Mouse (Mus musculus): ENCODE measurements around the gene Ccdc9b. TPM values are rescaled to one million over a fixed set of nuclear protein-coding genes. Genes with fewer than 3 reads are reported as not detected.

Gene Ccdc9b
- 0.90 and 0.96 TPM in 2 replicates for polyA plus RNA-seq (2014; fragmentation: Nextera tagmentation; extraction: Ambion mirVana)

DNA sequence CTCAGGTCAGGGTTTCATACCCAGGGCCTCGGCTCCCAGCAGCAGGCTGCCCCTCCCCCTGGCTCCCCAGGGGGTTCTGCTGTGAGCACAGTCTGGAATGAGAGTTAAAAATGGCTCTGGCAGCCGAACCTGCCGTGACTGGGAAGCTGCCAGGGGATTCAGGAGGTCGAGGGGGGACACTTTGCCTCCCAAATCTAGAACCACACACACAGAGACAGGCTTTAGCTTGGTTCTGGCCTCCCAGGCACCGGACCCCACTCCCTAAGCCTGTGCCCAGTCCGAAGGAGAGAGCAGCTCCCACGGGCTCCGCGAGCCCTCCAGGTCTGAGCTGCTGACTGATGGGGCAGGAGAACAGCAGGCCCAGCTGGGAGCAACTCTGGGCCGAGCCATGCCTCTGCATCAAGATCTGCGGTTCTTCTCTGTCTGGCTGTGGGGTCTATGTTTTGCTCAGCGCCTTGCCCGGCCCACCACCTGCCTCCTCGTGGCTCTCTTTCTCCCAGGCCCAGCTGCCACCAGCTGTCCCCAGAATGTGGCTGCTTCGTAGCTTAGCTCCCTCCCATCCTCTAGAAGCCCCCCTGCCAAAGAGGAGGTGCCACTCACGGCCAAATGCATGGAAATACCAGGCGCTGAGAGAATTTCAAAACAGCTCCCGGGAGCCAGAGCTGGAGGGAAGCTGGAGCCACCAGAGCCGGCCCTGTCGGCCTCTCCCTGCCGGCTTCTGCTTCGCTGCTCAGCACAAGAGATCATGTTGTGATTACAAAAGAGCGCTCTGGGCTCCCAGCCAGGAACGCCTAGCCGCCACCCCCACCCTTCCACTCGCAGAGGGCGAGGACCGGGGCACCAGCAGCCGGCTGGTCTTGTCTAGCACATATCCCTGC lies at the start of gene Ccdc9b:
Gene Ccdc9b, minus strand, starts transcription at position 756 of the 878 bp plus-strand sequence.
- ATAC-seq (ENCODE audit: insufficient read depth, low FRiP score, low TSS enrichment) (peak; percentile 76), DNase-seq (ENCODE audit: low spot score) (peak; percentile 75)
- 0 out of 2 replicates have a peak, but pooled peaks cover 3% of the 10 kb centered on the region for H3K27me3 ChIP-seq (ENCODE audit: control insufficient read depth, insufficient read depth, low read length)
- peak within 1 kb of the TSS; percentile 34 for H3K4me2 ChIP-seq (ENCODE audit: low read depth)
- 7% methylated on average over 29 of the region's 29 CpGs for WGBS
- H3K27ac ChIP-seq (ENCODE audit: low read depth, low read length): peak within 1 kb of the TSS; percentile 85
- H3K36me3 ChIP-seq (ENCODE audit: control insufficient read depth, insufficient read depth, low read length): no peaks in the 10 kb centered on the region
- no peaks in the 10 kb centered on the region for H3K9me3 ChIP-seq (ENCODE audit: control insufficient read depth, low read length)
- peak within 1 kb of the TSS; percentile 12; the same call in 1 of the 2 replicates for H3K4me3 ChIP-seq (ENCODE audit: low read depth, low read length)
- H3K4me1 ChIP-seq (ENCODE audit: control insufficient read depth, insufficient read depth, low read length): peaks cover 19% of the 10 kb centered on the region
- peak within 1 kb of the TSS; percentile 59 for H3K9ac ChIP-seq (ENCODE audit: low read length)

DNA sequence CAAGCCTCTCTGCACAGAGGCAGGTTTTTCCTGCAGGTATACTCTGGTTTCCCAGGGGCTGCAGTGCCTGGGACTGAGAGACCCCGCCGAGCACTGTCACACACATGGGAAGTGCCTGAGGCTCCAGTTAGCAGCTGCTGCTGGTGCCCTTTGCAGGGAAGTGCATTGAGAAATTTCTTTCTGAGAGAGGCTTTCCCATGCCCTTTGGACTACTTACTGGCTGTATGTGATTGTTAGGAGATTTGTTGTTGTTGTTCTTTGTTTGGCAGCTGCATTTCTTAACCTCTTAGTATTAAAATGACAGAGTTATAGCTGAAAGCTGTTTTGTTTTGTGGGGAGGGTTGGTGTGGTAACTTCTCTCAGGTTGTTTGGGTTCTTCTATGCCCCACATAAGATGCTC lies 48.4 kb upstream of the Ccdc9b start:
- H3K4me2 ChIP-seq (ENCODE audit: low read depth): no peak overlapping the region
- ATAC-seq (ENCODE audit: insufficient read depth, low FRiP score, low TSS enrichment): no peak
- H3K4me3 ChIP-seq (ENCODE audit: low read depth, low read length): no peak overlapping the region
- H3K36me3 ChIP-seq (ENCODE audit: control insufficient read depth, insufficient read depth, low read length): no peaks in the 10 kb centered on the region
- no peak overlapping the region for H3K9ac ChIP-seq (ENCODE audit: low read length)
- H3K4me1 ChIP-seq (ENCODE audit: control insufficient read depth, insufficient read depth, low read length): peaks cover 7% of the 10 kb centered on the region; the same call in 1 of the 2 replicates
- H3K27ac ChIP-seq (ENCODE audit: low read depth, low read length): no peak overlapping the region
- 26% methylated on average over 2 of the region's 2 CpGs for WGBS
- no peaks in the 10 kb centered on the region for H3K27me3 ChIP-seq (ENCODE audit: control insufficient read depth, insufficient read depth, low read length)
- no peak for DNase-seq (ENCODE audit: low spot score)
- H3K9me3 ChIP-seq (ENCODE audit: control insufficient read depth, low read length): no peaks in the 10 kb centered on the region

DNA sequence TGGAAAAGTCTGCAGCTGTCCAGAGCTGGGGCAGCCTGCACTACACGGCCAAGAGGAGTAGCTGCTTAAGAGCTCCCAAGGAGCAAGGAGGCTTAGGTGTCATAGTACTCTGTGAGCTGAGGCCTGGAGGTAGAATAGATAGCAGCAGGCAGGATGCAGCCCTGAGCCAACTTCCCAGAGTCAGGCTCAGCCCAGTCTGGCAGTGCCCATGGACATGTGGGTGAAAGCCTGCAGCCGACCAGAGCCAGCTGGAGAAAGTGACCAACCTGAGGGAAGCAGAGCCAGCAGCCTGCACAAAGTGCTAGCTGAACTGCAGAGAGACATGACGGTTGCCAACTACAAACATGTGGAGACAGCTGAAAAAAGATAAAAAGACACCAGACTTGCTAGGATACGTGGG lies 44.4 kb upstream of the Ccdc9b start:
- Histone ChIP-seq H3K27me3 (ENCODE audit: control insufficient read depth, insufficient read depth, low read length) (no peaks in the 10 kb centered on the region), H3K4me2 (ENCODE audit: low read depth) (no peak overlapping the region), H3K9ac (ENCODE audit: low read length) (no peak overlapping the region), H3K4me3 (ENCODE audit: low read depth, low read length) (no peak overlapping the region), H3K9me3 (ENCODE audit: control insufficient read depth, low read length) (no peaks in the 10 kb centered on the region), H3K27ac (ENCODE audit: low read depth, low read length) (no peak overlapping the region), H3K36me3 (ENCODE audit: control insufficient read depth, insufficient read depth, low read length) (no peaks in the 10 kb centered on the region), H3K4me1 (ENCODE audit: control insufficient read depth, insufficient read depth, low read length) (no peaks in the 10 kb centered on the region)
- ATAC-seq (ENCODE audit: insufficient read depth, low FRiP score, low TSS enrichment) (no peak), DNase-seq (ENCODE audit: low spot score) (no peak)
- WGBS: 75% methylated on average over 4 of the region's 4 CpGs

DNA sequence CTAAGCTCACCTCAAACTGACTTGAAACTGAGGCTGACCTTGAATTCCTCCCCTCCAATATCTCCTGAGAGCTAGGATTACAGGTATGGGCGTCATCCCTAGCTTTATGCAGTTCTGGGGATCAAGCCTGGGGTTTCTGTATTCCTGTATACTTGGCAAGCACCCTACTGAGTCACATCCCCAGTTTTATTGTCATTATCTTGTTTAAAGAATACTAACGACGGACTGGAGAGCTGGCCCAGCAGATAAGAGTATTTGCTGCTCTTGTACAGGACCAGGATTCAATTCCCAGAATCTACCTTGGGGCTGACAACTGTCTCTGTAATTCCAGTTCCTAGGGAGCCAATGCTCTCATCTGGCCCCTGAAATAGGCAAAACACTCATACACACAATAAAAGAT lies 43.3 kb upstream of the Ccdc9b start:
- ATAC-seq (ENCODE audit: insufficient read depth, low FRiP score, low TSS enrichment): no peak

DNA sequence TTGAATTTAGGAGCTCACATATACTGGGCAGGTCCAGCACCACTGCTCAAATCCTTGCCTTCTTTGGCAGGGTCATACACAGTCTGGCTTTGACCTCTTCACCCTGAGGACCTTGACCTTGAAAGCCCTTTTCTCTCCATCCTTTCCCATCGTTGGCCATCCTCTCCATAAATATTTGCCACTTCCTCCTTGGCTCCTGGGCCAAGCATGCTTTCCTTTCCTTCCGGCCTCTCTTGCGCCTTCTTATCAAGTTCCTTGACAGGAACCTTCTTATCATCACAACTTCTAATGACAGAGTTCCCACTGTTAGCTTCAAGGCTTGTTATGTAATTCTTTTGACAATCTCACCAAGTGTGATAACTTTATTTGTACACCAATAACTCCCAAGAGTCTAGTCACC lies 42.7 kb upstream of the Ccdc9b start:
- Histone ChIP-seq H3K9ac (ENCODE audit: low read length) (no peak overlapping the region), H3K9me3 (ENCODE audit: control insufficient read depth, low read length) (no peaks in the 10 kb centered on the region), H3K27ac (ENCODE audit: low read depth, low read length) (no peak overlapping the region), H3K36me3 (ENCODE audit: control insufficient read depth, insufficient read depth, low read length) (no peaks in the 10 kb centered on the region), H3K4me1 (ENCODE audit: control insufficient read depth, insufficient read depth, low read length) (no peaks in the 10 kb centered on the region), H3K4me3 (ENCODE audit: low read depth, low read length) (no peak overlapping the region), H3K27me3 (ENCODE audit: control insufficient read depth, insufficient read depth, low read length) (no peaks in the 10 kb centered on the region), H3K4me2 (ENCODE audit: low read depth) (no peak overlapping the region)
- ATAC-seq (ENCODE audit: insufficient read depth, low FRiP score, low TSS enrichment) (no peak), DNase-seq (ENCODE audit: low spot score) (no peak)
- WGBS: 73% methylated on average over 3 of the region's 3 CpGs

More for the DNA sequence above, 43.3 kb upstream of the Ccdc9b start:
- no peaks in the 10 kb centered on the region for H3K27me3 ChIP-seq (ENCODE audit: control insufficient read depth, insufficient read depth, low read length)
- H3K4me3 ChIP-seq (ENCODE audit: low read depth, low read length): no peak overlapping the region
- no peaks in the 10 kb centered on the region for H3K36me3 ChIP-seq (ENCODE audit: control insufficient read depth, insufficient read depth, low read length)
- no peaks in the 10 kb centered on the region for H3K9me3 ChIP-seq (ENCODE audit: control insufficient read depth, low read length)
- no peak overlapping the region for H3K27ac ChIP-seq (ENCODE audit: low read depth, low read length)
- no peak overlapping the region for H3K9ac ChIP-seq (ENCODE audit: low read length)
- no peak for DNase-seq (ENCODE audit: low spot score)
- WGBS: 44% methylated on average over 3 of the region's 3 CpGs
- H3K4me2 ChIP-seq (ENCODE audit: low read depth): no peak overlapping the region
- no peaks in the 10 kb centered on the region for H3K4me1 ChIP-seq (ENCODE audit: control insufficient read depth, insufficient read depth, low read length)

DNA sequence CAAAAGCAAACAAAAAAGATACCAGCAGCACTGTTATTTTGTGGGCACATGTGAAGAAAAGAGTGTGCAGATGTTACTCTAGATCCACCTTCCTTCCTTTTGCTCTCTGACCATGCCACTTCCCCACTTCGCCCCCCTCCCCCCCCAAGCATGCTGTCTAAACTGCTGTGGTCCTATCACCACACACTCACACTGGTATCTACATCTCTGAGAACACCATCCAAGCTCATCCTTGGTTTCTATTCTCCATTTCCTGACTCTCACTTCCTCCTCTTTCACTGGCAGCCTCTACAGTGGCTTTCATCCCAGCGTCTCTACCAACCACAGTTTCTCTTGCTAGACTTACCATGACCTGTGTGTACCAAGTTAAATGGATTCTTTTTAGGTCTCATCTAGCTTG lies 42.0 kb upstream of the Ccdc9b start:
- DNase-seq (ENCODE audit: low spot score) (no peak), ATAC-seq (ENCODE audit: insufficient read depth, low FRiP score, low TSS enrichment) (no peak)
- no peaks in the 10 kb centered on the region for H3K27me3 ChIP-seq (ENCODE audit: control insufficient read depth, insufficient read depth, low read length)
- H3K9me3 ChIP-seq (ENCODE audit: control insufficient read depth, low read length): no peaks in the 10 kb centered on the region
- no peak overlapping the region for H3K9ac ChIP-seq (ENCODE audit: low read length)
- H3K27ac ChIP-seq (ENCODE audit: low read depth, low read length): no peak overlapping the region
- WGBS: 69% methylated on average over 2 of the region's 2 CpGs
- no peaks in the 10 kb centered on the region for H3K4me1 ChIP-seq (ENCODE audit: control insufficient read depth, insufficient read depth, low read length)
- no peak overlapping the region for H3K4me3 ChIP-seq (ENCODE audit: low read depth, low read length)
- H3K36me3 ChIP-seq (ENCODE audit: control insufficient read depth, insufficient read depth, low read length): no peaks in the 10 kb centered on the region
- no peak overlapping the region for H3K4me2 ChIP-seq (ENCODE audit: low read depth)

DNA sequence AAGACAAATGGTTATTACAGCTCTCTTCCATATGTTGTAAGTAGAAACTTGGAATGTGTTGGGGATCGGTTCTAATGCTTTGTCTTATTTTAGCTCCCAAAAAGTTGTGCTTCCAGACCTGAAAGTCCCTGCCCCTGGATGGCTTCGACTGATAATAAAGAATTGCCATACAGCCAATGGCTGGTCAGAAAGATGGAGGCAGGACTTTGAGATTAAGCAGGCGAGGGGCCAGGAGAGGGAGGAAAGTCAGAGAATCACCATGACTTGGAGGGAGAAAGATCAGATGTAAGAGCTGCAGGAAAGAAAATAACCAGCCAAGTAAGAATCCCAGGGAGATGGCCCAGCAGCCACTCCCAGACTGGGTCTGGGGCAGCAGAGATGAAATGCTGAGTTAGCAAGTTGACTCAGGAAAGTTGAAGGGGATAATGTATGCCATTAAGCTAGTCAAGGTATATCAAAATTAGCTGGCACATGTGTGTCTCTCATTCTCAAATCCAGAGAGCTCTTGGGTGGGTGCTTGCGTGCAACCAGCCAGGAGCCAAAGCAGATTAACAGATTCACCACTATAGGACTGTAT lies 40.2 kb upstream of the Ccdc9b start:
- Histone ChIP-seq H3K27ac (ENCODE audit: low read depth, low read length) (no peak overlapping the region), H3K9me3 (ENCODE audit: control insufficient read depth, low read length) (no peaks in the 10 kb centered on the region), H3K4me1 (ENCODE audit: control insufficient read depth, insufficient read depth, low read length) (no peaks in the 10 kb centered on the region), H3K27me3 (ENCODE audit: control insufficient read depth, insufficient read depth, low read length) (no peaks in the 10 kb centered on the region), H3K4me2 (ENCODE audit: low read depth) (no peak overlapping the region), H3K9ac (ENCODE audit: low read length) (no peak overlapping the region), H3K36me3 (ENCODE audit: control insufficient read depth, insufficient read depth, low read length) (no peaks in the 10 kb centered on the region), H3K4me3 (ENCODE audit: low read depth, low read length) (no peak overlapping the region)
- WGBS: 73% methylated on average over 4 of the region's 4 CpGs
- DNase-seq (ENCODE audit: low spot score) (no peak), ATAC-seq (ENCODE audit: insufficient read depth, low FRiP score, low TSS enrichment) (no peak)

DNA sequence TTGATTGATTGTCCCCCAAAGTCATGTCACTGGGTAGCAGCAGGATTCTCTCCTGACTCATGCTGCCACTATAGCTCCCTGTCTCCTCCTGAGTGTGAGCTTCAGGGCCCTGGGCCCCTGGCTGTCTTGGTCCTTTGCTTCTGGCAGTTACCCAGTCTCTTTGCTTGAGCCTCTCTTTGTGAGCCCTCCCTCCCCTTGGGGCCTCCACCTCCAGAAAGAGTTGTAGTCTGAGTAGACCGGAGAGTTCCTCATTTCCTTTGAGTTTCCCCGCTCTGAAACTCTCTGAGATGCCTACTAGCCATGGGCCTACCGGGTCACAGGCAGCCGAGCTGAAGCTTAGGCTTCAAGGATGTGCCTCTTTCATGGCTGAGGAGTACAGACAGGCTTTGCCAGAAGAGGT lies 31.2 kb upstream of the Ccdc9b start:
- no peak overlapping the region for H3K9ac ChIP-seq (ENCODE audit: low read length)
- H3K4me1 ChIP-seq (ENCODE audit: control insufficient read depth, insufficient read depth, low read length): no peaks in the 10 kb centered on the region
- no peak overlapping the region for H3K4me3 ChIP-seq (ENCODE audit: low read depth, low read length)
- WGBS: 80% methylated on average over 4 of the region's 4 CpGs
- H3K27ac ChIP-seq (ENCODE audit: low read depth, low read length): no peak overlapping the region
- no peaks in the 10 kb centered on the region for H3K27me3 ChIP-seq (ENCODE audit: control insufficient read depth, insufficient read depth, low read length)
- no peak for DNase-seq (ENCODE audit: low spot score)
- ATAC-seq (ENCODE audit: insufficient read depth, low FRiP score, low TSS enrichment): no peak
- H3K36me3 ChIP-seq (ENCODE audit: control insufficient read depth, insufficient read depth, low read length): no peaks in the 10 kb centered on the region
- H3K9me3 ChIP-seq (ENCODE audit: control insufficient read depth, low read length): no peaks in the 10 kb centered on the region
- no peak overlapping the region for H3K4me2 ChIP-seq (ENCODE audit: low read depth)

DNA sequence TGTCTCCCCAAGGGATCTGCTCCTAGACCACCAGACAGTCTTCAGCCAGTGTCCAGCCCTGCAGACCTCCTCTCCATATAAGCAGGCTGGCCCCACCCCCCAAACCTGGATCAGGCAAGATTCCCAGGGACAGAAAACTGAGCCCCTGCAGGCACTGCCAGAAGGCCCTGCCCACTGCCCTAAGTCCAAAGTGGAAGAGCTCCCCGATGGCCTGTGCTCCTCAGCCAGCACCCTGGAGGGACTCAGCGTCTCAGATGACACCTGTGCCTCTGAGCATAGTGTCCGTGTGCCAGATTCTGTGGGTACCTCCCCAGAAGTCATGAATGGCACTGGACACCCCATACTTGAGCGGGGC lies 29.8 kb upstream of the Ccdc9b start:
- Histone ChIP-seq H3K36me3 (ENCODE audit: control insufficient read depth, insufficient read depth, low read length) (no peaks in the 10 kb centered on the region), H3K27me3 (ENCODE audit: control insufficient read depth, insufficient read depth, low read length) (no peaks in the 10 kb centered on the region), H3K4me2 (ENCODE audit: low read depth) (no peak overlapping the region), H3K27ac (ENCODE audit: low read depth, low read length) (no peak overlapping the region), H3K4me3 (ENCODE audit: low read depth, low read length) (no peak overlapping the region), H3K4me1 (ENCODE audit: control insufficient read depth, insufficient read depth, low read length) (no peaks in the 10 kb centered on the region), H3K9me3 (ENCODE audit: control insufficient read depth, low read length) (no peaks in the 10 kb centered on the region), H3K9ac (ENCODE audit: low read length) (no peak overlapping the region)
- WGBS: 78% methylated on average over 4 of the region's 4 CpGs
- DNase-seq (ENCODE audit: low spot score) (no peak), ATAC-seq (ENCODE audit: insufficient read depth, low FRiP score, low TSS enrichment) (no peak)

Data from neural tube, embryonic 11.5 days (tissue).